Mouse (Mus musculus) embryo, embryonic 9.5 days (tissue): Measurements from ENCODE around the gene Dnlz.
"Not testable (repeated sequence)": the region's sequence is repeated elsewhere in the genome, so short reads cannot be mapped to it uniquely, and the experiment has no call there.

ENCODE experiments used
- DNase-seq: peaks from one replicate; pipeline ENCODE4 v3.0.0-alpha.2; 2017; ENCODE audit errors: extremely low spot score

Dnlz gene

GRCm38 (mm10) chr2:26351358-26352290 is at the start of gene Dnlz:
TSS of gene Dnlz (minus strand) at chr2:26352110.
- peak; percentile 90 for DNase-seq

- no peak for DNase-seq
Measured at GRCm38 (mm10) chr2:26401023-26401422, 49.1 kb upstream of the Dnlz start.

- DNase-seq: no peak
Measured at GRCm38 (mm10) chr2:26400296-26400695, 48.4 kb upstream of the Dnlz start.

- no peak for DNase-seq
Measured at GRCm38 (mm10) chr2:26399647-26400046, 47.7 kb upstream of the Dnlz start.

- no peak for DNase-seq
Measured at GRCm38 (mm10) chr2:26398978-26399377, 47.1 kb upstream of the Dnlz start.

- no peak for DNase-seq
Measured at GRCm38 (mm10) chr2:26391617-26392016, 39.7 kb upstream of the Dnlz start.

GRCm38 (mm10) chr2:26390954-26391353 is 39.0 kb upstream of the Dnlz start:
- DNase-seq: no peak

- peak; percentile 80 for DNase-seq
Measured at GRCm38 (mm10) chr2:26389154-26389690, 37.3 kb upstream of the Dnlz start, which contains the start of the genes Entr1 and Pmpca. TSS of gene Entr1 (minus strand) at chr2:26389316. TSS of gene Pmpca (plus strand) at chr2:26389339.

GRCm38 (mm10) chr2:26388682-26389153 is 36.8 kb upstream of the Dnlz start:
- DNase-seq: no peak

GRCm38 (mm10) chr2:26387713-26388112 is 35.8 kb upstream of the Dnlz start:
- DNase-seq: no peak

- not testable (repeated sequence) for DNase-seq
Measured at GRCm38 (mm10) chr2:26380871-26381270, 29.0 kb upstream of the Dnlz start.

GRCm38 (mm10) chr2:26380131-26380771 is 28.3 kb upstream of the Dnlz start, which contains the start of gene Snapc4:
TSS of gene Snapc4 (minus strand) at chr2:26380653.
- DNase-seq: peak; percentile 86

- DNase-seq: no peak
Measured at GRCm38 (mm10) chr2:26372396-26372795, 20.5 kb upstream of the Dnlz start.

GRCm38 (mm10) chr2:26368572-26368971 is 16.7 kb upstream of the Dnlz start:
- no peak for DNase-seq

GRCm38 (mm10) chr2:26367911-26368310 is 16.0 kb upstream of the Dnlz start:
- no peak for DNase-seq

GRCm38 (mm10) chr2:26364738-26365465 is 13.0 kb upstream of the Dnlz start:
- DNase-seq: no peak

GRCm38 (mm10) chr2:26363481-26363880 is 11.6 kb upstream of the Dnlz start:
- DNase-seq: no peak

GRCm38 (mm10) chr2:26362991-26363390 is 11.1 kb upstream of the Dnlz start:
- DNase-seq: no peak

GRCm38 (mm10) chr2:26360772-26361171 is 8.9 kb upstream of the Dnlz start, which contains the start of gene Card9:
TSS of gene Card9 (minus strand) at chr2:26360918.
- DNase-seq: no peak

GRCm38 (mm10) chr2:26359983-26360382 is 8.1 kb upstream of the Dnlz start:
- DNase-seq: no peak

GRCm38 (mm10) chr2:26358667-26359320 is 6.9 kb upstream of the Dnlz start:
- DNase-seq: no peak
